Mouse (Mus musculus): ENCODE results near the gene Dock2. TPM values are rescaled to one million over a fixed set of nuclear protein-coding genes. Genes with fewer than 3 reads are reported as not detected.

Dock2 gene
- total and polyA plus RNA-seq, 3 experiments = 0.97 to 4.1 (median 3.7) TPM

DNA sequence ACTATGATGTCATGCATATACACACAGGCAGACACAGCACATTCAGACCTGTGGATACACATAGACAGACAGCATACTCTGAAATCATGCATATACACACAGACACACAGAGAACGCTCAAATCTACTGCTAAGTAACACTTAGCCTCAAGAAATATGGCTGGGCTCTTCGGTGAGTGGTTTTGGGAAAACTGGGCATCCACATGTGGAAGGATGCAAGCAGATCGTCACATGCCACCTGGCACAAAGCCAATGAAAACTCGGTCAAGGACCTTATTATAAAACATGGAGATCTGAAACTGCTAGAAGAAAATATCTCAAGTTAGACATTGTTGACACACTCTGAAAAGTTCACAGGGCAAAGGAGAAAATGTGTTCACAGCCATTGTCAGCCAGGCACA, 255.7 kb downstream of the Dock2 start:
- no peak for DNase-seq

DNA sequence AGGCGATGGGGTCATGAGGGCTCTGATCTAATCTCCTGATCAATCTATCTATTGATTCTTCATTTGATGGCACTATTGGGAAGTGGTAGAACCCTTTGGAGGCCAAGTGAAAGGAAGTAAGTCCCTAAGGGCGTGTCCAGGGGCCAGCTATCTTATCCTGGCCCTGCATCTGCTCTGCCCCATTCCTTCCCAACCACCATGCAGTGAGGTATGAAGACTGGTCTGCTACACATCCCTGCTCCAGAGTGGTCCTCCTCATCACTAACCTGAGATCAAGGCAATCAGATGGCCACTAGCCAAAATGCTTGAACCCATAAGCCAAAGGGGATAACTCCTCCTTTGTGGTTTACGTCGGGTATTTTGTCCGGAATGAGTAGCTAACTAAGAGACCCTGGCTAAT, 256.5 kb downstream of the Dock2 start:
- DNase-seq = no peak

DNA sequence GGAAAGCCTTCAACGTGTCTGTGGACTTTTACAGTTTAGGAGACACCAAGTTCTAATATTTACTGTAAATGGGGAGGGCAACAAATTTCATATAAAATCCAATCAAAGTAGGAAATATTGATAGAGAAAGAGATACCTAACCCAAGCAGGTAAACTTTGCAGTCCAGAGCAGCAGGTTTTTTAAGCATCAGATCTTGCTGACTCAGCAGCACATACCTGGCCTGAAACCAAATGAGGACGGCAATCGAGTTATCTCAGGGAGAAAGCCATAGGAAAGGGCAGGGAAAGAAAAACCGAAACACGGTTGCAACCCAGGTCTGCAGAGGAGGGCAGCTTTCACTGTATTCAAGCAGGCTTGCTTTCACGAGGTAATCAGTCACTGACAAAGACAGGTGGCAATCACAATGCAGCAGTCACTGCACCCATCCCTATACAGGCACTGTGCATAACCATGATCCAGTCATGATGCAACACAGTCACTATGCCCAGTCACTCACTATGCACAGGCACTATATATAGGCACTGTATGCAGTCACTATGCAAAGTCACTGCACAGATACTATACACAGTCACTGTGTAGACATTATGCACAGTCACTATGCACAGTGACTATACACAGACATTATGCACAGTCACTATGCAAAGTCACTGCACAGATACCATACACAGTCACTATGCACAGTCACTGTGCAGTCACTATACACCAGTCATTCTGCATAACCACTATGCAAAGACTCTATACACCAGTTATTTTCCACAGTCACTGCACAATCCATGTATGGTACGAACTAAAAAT, 258.4 kb downstream of the Dock2 start:
- no peak for DNase-seq

DNA sequence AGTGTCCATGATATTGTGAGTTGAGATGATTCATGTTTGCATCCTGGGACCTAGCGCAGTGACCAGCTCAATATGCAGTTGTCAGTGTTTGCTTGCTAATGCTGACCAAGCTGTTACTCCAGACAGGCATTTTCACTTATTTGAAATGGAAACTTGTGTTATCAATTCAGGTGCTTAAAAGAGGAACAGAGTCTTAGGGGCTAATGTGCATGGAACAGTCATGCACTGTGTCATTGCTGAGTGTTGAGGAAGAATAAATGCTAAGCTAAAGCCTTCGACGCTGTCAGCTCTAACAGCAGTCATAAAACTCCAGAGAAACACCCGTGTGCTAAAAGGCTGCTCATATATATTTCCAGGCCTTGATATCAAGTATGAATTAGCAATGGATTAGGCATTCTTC, 259.1 kb downstream of the Dock2 start:
- DNase-seq = no peak

DNA sequence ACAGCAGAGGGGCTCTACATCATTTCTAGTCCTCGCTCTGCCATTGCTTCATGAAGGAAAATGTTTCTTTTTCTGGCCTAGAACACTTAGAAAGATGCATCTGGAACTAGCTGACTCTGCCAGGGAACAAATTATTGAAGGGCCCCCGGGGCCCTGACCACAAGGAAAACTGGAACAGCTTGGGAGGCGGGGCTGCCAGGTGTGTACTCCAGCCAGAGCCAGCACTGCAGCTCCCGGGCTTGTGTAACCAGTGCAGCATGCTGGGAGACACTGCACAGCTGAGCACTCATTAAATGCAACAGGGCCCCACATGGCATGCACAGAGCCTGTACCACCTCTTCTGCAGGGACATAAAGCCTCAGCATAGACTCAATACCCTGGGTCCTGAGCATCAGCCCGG, 265.1 kb downstream of the Dock2 start:
- DNase-seq = no peak

DNA sequence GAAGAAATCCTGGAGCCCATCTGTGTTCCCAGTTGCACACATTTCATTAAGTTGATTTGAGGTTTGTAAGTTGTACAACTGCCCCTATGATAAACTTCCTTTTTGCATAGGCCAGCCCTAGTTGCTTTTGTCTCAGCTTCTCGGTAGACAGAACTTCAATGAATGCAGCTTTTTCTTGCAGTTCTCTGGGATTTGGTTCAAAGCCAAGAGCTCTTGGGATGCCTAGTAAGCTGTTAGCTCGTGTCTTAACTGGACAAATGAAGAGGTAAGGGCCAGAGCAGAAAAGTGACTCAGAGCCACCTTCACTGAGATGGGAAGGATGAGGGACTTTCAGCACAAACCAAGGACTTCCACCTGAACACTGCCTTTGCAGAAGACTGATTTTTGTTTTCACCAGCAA, 266.7 kb downstream of the Dock2 start:
- DNase-seq = no peak

DNA sequence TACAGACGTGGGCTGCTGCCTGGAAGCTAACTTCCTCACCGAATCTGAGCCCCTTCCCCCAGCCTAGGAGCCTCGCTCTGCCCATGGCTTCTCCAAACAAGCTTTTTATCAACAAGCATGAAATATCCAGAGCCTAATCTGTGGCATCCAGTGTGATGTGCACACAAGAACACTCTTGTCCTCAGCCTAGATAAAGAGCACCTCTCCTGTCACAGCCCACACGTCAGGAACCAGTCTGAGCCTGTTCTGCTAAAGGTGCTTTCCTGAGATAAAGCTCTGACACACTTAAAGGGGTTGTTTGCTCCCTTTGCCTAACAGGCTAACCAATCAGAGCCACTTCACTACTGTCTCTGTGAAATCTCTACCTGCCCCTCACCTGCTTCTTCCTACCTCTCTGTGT, 268.4 kb downstream of the Dock2 start:
- no peak for DNase-seq

DNA sequence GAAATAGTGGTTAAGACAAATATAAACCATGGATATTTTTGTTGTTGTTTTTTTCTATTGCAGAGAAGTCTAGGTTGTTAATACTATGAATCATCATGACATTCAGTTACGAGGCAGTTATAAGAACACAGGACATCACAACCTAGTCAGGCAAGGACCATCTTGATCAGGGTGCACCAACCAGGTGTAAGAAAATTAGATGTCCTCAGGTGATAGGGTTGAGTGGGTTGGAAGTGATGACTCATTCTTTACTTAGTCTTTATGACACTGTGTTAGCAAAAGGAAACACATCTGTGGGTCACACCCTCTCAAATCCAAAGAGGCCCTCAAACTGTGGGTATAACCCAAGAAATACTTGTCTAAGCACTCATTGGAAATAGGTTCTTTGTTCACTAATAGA, 277.3 kb downstream of the Dock2 start:
- DNase-seq = no peak

DNA sequence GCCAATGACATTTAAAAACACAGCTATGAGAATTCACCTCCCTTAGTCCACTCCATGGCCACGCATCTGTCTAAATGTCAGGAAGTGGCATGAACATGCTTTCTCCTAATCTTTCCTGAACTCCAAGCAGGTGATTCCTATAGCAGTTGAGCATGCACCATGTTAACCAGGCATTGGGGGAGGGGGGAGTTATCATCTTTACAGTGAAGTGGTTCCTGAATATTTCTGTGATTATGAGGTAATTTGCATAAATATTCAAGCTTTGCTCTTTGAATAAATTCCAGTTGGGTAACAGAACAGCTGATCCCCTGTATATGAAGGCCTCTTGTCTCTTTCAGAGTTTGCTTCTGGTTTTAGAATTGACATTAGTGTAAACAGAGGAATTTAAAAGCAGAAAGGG, 284.0 kb downstream of the Dock2 start:
- no peak for DNase-seq

DNA sequence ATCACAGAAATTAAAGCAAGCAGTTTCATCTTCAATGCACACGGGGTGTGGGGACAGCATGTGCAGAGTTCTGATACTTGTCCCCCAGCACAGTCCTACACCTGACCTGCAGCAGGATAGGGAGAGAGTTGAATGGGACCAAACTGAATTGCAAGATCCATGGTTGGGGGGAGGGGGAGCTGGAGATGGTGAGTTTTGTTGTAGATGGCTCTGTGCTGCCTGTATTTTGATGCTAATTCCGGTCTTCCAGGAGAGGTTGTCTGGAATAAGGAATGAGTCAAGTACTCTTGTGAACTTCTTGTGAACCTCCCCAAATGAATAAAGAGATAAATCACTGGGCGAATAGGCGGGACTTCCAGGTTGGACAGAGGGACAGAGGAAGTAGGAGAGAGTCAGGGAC, 289.0 kb downstream of the Dock2 start:
- no peak for DNase-seq

DNA sequence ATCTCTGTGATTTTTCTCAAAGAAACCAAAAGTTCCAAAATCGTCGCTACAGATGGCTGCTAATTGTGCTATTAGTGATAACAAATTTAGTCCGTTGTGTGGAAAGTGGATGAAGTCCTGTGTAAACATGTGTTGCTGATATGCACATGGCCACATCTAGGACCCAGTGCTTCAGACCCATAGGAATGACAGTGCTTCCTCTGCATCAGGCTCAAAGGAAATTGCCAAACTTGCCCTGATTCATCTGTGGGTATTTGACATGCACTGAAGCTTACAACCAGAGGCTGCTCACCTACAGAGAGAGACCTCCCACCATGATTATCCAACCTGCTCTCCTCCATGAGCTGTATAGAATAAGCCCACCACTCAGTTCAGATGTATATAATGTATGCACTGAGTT, 290.7 kb downstream of the Dock2 start:
- no peak for DNase-seq

DNA sequence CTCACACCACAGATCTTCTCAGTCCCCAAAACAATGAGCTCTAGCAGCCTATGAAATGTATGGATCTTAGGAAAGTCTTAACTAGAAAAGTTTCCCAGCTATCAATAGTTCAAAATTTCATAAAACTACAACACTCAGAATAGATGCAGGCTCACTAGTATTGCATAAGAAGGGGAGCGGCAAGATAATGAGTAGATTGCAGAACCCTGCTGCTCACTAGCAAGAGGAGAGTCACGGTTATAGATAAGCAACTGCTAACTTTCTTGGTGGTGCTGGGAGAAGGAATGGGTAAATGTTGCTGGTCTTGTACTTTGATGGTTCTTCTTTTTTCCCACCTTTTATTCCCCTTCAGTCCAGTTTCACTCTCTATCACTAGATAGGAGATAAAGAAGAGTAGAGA, 291.5 kb downstream of the Dock2 start:
- no peak for DNase-seq

DNA sequence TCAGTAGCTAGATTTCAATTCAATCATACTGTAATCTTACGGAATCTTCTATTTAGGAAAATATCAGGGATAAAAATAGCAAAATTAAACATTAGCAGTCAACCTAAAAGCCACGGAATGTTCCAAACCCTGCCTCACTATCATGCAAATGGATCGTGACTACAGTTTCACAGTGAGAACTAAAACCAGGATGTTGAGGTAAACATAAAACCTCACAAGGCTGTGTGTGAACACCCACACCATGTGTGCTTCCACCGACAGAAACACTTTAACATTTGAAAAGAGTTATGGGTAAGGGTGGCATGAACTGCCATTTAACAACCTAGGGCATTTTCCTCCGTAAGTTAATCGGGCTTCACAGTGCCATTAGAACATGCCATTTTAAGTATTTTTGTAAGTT, 294.1 kb downstream of the Dock2 start:
- no peak for DNase-seq

DNA sequence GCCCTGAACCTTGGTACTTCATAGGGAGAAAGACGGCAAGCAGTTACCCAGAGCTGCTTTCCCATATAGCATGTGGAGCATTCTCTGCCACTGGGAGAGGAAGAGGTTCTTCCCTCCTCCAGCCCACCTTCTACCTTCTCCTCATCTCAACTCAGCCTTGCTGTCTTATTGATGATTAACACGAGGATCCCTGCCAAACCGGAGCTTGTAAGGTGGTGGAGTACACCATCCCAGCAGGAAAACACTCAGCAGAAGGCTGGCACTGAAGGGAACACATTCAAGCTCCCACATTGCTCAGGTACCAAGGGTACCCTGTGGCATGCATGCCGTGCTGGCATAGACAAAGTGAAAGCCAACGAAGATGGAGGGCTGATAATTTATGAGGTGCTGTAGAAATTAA, 304.4 kb downstream of the Dock2 start:
- DNase-seq = no peak

DNA sequence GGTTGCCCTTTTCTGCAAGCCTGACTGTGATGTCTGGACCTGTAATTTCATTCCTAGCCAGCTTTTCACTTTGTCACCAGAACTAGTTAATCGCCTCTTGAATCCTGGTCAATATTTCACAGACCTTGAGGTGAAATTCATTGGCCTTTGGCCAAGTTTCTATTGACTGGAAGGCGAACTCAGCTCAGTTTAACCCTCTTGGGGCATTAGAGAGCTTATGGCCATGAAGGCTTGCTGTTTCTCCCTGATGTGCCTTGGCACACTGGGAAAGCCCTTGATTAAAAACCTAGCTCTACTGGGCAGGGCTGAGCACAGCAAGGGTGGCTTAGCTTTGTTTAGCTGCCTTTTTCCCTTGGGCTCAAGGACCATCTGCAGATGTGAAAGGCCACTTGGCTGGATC, 313.9 kb downstream of the Dock2 start:
- DNase-seq = no peak

DNA sequence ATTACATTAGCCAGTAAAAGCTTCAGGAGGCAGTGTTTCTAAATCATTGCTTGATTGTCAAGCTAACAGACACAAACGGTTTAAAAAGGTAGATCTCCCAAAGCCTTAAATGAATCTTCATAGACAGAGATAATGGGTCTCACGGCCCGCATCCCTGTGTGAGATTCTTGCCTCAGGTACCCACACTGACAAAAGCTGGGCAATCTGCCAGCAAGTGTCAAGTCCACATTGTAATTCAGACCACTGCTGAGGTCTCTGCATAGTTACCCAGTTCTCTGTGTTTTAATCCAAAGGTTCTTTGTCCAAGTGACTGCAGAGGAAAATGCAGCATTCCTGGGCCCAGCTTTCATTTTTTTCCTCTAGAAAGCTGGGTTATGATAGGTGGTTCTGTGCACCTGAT, 315.1 kb downstream of the Dock2 start:
- no peak for DNase-seq

DNA sequence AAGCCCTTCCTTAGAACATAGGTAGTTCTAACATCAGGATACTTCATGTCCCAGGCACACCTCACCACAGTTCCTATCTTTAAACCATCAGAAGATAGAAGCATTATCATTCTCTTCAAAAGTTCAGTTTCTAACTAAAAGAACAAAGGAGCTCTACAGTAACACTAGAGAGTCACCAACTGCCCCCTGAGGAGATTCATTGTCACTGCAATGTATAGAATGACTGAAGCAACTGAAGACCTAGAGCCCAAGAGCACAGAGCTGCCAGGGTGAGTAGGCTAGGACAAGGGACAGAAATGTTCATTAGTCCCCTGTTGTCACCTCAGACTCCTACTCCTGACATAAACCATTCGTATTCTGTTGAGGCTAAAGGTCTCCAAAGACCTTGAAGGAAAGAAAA, 316.6 kb downstream of the Dock2 start:
- DNase-seq = no peak

DNA sequence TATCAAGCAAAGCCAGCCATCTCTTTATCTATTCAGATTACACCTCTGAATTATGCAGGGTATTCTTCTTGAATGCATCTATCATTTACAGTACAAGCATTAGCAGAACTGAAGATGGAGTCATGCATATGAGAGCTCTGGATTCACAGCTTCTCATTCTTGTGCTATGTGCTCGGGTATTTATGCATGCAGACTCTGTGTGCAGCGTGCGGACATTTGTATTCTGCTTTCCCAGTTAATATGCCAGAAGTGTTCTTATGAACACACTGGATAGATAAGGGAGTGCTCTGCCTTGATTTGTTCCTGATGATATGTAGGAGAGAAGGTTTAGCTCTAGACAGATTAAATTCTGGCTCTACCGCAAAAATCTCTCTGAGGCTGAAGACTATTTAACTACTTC, 333.7 kb downstream of the Dock2 start:
- DNase-seq = no peak

DNA sequence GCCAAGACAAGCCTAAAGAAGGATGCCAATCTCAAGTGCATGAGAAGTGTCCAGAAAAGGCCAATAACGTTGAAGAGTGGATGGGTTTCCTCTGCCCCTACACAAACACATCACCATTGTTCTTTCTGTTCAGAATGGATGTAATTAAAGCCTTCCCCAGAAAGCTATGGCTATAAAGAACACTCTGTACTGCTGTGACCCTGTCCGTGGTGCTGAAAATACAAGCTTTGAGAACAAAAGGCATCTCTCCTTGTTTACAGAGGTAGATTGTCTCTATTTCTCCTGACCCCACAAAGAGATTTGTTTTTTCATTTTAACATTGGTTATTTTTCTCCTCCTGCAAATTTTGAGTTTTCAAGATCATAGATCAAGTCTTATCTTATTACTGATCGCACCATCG, 335.8 kb downstream of the Dock2 start:
- DNase-seq = no peak

DNA sequence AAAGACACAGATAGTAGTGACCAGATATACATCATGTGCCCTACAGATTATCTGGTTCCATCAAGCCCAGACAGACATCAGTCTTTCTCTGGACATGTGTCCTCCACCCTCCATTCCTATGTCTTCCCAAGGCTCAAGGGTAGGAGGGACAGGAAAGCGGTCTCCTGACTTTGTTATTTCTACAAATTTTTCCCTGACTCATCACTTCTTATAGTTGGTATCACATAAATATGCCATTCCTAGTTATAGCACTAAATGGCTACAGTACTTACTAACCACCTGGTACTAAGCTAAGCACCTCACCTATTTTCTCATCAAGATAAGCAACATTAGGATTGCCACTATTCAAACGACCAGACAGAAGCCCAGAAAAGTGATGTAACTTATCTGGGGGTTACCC, 345.3 kb downstream of the Dock2 start:
- no peak for DNase-seq

DNA sequence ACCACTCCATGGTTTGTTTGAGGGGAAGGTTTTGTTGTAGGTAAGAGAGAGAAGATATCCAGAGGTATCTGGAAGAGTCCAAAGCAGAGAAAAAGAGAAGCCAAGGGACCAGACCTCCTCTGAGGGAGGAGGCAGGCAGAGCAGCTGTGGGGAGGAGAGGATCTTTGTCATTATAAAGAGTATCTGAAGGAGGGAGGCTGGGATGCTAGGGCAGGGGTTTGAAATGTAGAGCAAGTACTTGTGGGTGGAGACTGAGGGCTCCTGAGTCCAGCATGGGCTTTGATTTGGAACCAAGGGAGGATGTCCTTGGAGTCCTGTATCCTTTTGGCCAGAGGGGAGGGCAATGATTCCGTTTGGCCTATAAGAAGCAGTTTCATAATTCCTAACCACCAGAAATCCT, 346.2 kb downstream of the Dock2 start:
- no peak for DNase-seq

DNA sequence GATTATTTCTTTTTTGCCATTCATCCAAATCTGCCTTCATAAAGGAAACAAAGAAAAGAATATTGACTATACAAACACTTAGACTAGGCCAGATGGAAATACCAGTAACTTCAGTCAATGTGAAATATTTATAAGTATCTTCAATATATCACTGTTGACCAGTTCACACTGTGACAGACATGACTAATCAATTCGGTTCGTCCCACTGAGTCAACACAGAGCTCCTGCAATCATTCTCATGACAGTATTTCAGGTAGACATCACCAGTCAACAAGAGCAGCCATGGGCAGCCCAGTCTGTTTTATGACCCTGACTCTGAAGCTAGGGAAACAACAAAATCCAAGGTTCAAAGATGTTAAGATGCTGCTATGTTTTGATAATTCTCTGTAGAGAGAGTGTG, 351.7 kb downstream of the Dock2 start:
- no peak for DNase-seq

DNA sequence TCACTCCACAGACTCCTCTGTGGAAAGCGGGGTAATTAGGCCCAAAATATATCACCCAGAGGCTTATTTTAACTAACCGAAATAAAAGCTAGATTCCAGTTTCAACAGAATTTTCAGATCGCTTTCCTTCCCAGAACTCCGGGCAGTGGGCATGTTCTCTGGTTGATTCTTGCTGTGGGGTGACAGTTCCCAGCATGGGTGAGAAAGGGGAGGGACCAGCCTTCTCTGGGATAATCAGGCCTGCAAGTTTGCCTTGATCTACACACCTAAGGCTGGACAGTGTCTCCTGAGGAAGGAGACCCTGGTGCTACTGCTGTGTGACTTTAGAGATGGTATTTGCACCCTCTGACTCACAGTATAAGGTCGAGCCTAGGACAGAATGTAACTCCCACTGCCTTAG, 352.3 kb downstream of the Dock2 start:
- DNase-seq = no peak

DNA sequence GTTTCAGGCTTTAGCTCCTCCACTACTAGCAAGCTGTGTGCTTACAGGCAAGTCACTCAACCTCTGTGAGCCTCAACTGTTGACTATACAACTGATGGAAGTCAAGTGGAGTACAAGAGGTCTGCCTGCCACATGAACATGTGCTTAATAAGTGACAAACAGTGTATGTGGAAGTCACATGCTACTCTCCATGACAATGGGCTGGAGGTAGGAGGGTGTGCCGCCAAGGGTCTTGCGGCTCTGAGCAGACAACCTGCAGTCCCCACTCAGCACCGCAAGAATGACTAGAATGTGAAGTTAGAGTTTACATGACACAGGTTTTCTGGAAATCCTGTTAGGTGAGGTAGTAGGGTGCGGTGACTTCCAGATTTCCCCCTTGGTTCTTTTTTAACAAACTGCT, 352.8 kb downstream of the Dock2 start:
- no peak for DNase-seq

DNA sequence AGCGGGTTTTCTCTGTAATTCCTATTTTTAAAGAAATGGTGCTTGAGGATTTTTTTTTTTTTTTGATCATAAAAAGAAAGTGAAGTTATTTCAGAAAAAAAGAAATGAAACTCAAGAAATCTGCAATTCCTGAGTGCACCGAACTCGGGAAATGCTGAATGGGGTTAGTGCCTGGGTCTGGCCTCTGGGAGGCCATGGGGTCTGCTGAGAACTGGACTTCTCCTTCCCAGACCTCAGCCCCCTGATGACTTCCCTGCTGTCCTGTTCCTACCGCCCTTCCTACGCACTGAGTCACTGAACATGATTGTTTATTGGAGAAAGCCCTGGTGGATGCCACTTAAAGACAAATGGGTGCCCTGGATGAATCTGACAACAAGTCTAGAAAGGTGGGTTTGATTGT, 356.5 kb downstream of the Dock2 start:
- DNase-seq = no peak

Data from adrenal gland, adult 2 months (tissue).